Mouse (Mus musculus) testis, postnatal 10 days (tissue): ENCODE data around the gene P2ry2.

Experiments used
- DNase-seq: peaks from one replicate; pipeline ENCODE4 v3.0.0; 2021; ENCODE audit warnings: low spot score

Gene P2ry2

GRCm38 (mm10) chr7:101012541-101012940 lies at the start of gene P2ry2:
TSS of gene P2ry2 (minus strand) at chr7:101012866.
- DNase-seq = no peak

DNA sequence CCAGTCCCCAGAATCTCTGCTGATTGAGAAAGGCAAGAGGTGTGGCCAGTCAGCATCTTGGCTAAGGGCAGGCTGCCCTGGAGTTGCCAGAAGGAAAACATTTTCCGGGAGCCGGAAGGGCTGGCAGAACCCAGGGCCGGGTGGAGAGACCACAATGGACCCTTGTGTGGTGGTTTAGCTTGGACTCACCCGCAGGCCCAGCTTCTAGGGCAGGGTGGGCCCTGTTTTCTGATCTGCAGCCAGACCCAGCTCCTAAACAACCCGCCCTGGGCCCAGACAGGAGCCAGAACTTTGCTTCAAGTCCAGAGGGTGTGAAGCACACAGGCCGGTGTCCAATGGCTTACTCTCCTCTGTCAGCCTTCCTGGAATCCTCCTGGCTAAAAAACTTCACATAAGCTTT lies 49.6 kb upstream of the P2ry2 start:
- no peak for DNase-seq

GRCm38 (mm10) chr7:101061381-101061780 lies 48.7 kb upstream of the P2ry2 start:
- DNase-seq = peak; percentile 93

DNA sequence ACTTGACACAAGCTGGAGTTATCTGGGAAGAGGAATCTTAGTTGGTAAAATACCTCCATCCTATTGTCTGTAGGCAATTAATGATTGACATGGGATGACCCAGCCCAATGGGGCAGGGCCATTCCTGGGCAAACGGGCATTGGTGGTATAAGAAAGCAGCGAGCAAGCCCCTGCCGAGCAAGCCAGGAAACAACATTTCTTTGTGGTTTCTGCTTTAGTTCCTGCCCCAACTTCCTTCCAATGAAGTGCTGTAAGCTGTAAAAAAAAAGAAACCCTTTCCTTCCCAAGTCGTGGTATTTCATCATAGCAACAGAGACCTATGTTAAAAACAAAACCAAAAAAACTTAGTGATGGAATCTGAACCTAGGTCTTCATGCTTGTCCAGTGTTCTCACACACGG lies 47.8 kb upstream of the P2ry2 start:
- DNase-seq = no peak

GRCm38 (mm10) chr7:101059188-101059587 lies 46.5 kb upstream of the P2ry2 start:
- no peak for DNase-seq

- no peak for DNase-seq
Measured at GRCm38 (mm10) chr7:101057309-101057708, 44.6 kb upstream of the P2ry2 start.

DNA sequence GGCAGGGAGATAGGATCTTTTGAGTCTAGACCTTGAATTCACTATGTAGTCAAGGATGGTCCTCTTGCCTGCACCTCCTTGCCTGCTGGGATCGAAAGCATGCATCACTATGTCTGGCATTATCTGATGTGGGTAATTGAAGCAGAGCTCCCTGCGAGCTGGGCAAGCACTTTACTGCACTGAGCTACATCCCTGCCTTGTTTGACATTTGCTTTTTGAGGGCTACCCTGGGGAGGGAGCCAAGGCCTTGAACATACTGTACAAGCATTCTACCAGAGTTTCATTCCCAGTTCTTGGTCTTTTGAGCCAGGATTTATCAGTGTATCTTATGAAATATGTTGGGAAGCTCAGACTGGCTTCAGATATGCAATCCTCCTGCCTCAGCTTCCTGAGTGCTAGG lies 40.5 kb upstream of the P2ry2 start:
- DNase-seq = no peak

DNA sequence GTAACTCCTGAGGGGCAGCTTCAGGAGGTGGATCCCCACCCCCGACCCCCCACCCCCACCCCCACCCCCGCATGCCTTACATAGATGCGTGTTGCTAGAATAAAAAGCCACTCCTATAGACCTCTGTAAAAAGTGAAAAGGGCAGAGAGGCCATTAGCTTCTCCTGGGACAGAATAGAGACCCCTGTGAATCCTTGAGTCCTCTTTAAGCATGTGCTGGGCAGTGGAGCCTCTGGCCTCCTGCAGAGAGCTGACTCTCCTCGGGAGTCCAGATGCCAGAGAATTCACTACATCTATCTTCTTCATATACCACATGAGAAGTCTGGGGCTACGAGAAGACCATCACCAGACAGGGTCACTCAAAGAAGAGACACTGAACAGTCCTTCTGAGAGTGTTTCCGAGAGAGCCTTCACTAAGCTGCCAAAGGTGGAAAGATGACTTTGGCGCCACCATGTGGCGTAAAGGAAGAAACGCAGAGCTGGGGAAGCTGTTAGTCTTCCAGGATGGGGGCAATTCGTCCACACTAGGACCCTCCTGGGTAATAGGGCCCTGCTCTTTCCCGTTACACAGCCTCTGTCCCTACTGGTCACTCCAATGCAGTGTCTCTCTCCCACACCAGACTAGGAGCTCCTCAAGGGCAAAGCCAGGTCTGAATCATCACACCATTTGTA lies 39.0 kb upstream of the P2ry2 start:
- DNase-seq = peak; percentile 66

GRCm38 (mm10) chr7:101050724-101051550 lies 38.3 kb upstream of the P2ry2 start:
- DNase-seq = no peak

- no peak for DNase-seq
Measured at GRCm38 (mm10) chr7:101049326-101050087, 36.8 kb upstream of the P2ry2 start.

- DNase-seq = no peak
Measured at GRCm38 (mm10) chr7:101048247-101048646, 35.6 kb upstream of the P2ry2 start.

DNA sequence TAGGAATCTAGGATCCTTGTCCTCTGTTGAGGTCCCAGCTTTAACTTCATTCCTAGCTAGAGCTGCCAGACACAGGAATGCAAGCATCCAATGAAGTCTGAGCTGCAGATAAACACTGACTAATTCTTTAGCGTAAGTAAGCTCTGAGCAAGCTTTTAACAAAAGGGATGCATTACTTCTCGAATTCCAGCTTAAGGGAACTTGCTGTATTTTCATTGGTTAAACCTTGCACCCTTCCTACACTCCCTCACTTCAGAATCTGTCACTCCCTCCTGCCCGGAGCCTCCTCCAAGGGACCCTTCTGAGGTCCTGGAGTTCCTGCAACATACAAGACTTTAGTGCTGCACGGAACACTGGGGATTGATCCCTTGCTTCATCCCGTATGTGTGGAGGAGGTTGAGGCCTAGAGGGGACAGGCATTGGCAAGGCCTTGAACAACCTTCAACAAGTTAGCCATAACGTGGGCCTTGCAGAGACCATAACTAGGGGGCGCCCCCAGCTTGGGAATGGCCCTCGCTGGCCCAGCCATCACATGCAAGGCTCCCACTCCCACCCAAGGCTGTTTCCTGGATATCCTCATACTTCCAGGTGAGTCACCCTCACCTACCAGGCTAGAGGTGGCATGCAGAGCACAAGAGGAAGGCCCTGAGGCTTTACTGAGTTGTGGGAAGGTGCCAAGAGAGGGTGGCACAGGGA lies 31.3 kb upstream of the P2ry2 start:
- no peak for DNase-seq

DNA sequence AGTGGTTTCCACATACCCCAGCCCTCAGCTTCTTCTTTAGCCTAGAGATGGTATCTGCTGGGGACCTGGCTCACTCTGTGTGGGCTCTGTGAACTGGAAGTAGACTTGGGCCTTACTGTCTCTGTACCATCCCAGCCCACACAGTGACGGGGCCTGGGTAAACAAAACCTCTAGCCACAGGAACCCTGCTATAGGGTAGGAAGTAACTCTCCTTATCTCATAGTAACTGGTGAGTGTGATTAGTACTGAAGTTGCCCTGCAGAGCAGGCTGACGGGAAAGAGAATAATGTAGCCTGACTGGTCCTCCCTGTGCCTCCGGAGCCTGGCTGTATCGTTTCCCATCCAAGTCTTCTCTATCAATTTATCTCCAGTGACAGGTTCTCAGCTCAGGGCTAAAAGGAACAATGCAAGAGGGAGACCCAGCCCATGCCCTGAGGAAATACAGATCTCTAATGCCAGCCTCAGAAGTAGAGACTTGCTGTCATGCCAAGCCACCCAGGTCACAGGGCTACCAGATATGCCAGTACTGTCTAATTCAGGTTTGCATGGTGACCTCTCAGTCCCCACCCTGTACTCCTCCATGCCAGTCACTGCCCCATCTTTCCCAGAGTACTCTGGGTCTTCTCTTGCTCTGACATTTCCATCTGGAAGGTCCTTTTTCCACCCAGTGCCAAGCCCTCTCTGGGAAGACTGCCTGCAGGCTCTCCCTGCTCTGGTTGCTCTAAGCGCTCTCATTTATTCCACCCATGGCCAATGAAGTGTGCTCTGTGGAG lies 29.5 kb upstream of the P2ry2 start:
- no peak for DNase-seq

DNA sequence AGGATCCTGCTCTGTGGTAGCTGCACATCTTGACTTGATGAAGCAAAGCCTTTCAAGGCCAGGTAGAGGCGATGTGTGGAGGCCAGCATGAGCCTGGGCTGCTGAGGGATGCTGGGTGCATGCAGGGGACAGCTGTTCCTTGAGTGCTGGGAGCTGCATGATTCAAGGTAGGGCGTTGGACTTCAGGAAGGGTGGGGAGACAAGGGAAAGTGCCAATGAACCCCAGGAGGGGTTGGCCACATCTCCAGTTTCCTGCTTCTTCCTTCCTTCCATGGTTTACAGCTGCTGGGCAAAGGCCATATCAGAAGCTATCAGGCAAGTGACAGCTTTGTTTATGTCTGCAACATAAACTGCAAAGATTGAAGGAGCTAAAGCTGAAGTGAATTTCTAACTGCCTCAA lies 28.9 kb upstream of the P2ry2 start:
- no peak for DNase-seq

DNA sequence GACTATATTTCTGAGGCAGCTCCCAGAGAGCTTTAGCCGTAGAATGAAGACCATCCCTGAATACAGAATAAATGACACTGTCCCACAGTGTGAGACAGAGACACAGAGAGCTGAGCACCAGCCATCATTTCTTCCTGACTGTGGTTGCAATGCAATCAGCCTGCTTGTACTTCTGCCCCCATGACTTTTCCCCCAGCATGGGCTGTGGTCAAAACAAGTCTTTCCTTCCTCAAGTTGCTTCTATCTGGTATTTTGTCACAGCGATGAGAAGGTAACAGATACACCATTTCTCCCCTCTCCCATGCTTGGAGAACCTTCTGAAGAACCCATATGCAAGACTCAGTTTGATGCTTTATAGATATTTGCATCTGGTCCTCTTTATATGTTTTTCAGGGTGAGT lies 20.7 kb upstream of the P2ry2 start:
- no peak for DNase-seq

DNA sequence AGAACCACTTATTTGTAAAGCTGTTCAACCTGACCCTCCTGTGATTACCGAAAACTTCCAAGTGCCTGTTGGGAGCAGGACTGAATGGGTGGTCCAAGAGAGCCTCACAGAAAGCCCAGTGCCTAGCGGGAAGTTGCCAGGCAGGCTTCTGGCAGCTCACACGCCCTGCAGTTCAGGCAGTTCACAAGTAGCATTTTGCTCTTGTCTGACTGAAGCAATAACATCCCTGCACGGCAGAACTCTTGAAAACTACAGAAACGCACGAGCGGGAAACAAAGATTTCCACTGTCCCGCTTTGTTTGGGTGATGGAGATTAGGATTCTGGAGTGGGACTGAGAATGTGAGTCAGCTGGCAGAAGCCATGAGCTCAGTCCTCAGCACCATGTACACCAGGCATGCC lies 18.6 kb upstream of the P2ry2 start:
- DNase-seq = no peak

DNA sequence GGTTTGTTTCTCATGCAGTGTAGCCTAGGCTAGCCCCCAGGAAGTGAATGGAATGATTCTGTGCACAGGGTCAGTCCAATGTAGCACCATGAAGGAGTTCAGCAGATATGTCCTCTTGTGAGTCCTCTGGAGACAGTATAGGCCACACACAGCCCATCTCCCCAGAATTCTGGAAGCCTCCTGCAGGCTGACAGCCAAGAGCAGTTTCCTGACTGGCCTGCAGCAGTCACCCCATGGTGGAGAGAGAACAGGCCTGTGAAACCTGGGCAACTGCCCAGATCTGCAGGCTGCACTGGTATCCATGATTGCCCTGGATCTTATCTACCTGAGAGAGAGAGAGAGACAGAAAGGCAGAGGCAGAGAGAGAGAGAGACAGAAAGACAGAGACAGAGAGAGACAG lies 18.1 kb upstream of the P2ry2 start:
- DNase-seq = no peak

DNA sequence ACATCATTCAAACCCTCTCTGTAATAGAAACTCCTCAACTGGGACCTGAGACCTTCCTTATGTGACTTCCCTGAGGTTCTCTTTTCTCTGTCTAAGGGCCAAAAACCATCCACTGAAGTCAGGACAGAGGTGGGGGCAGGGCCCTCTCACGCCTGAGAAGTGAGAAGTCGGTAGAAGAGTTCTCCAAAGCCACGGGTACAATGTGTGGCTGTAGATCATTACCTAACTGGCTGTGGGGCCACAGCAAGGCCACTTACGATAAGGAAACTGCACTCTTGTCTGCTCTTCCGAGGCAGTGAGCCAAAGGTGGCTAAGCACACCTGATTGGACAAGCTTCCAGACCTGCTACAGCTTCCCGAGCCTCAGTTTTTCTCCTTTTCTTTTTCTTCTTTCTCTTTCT lies 16.8 kb upstream of the P2ry2 start:
- DNase-seq = no peak

GRCm38 (mm10) chr7:101028991-101029390 lies 16.3 kb upstream of the P2ry2 start:
- DNase-seq = no peak

- no peak for DNase-seq
Measured at GRCm38 (mm10) chr7:101028444-101028757, 15.7 kb upstream of the P2ry2 start.

DNA sequence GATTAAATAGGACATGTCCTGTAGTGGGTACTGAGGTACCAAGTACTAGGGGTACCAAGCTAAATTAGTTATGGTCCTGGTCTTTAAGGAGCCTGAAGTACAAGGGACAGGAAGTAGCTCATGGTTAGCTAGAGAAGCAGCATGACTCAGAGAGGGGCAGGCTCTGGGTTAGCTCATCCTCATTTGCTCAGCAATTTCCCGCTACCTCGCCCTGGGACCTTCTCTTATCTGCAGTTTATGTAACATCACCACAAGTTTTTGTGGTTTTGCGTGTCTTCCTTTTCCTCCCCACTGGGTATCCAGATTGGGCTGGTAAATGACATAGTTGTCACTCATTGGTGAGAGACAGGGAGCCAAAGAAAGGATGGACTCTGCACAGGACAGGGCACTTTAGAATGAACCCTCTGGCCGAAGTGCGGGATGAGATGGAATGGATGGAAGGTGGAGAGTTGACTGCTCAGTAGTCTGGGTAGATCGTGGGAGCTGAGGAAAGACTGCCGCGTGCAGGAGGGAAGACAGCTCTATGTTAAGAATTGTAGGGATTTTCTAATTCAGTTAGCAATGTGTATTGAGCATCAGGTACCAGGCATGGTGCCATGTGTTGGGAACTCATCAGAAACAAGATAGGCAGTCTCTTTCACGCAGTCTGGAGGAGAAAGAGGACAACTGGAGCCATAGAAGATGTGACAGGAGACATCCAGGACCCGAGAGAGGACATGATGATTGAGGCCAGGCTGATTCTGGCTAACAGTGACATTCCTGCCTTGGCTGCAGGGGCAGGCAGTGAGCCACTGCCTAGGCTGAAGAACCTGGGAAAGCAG lies 15.2 kb upstream of the P2ry2 start:
- DNase-seq = no peak
